Mouse (Mus musculus) heart, adult 9 months (tissue): ENCODE measurements around the gene Ccnl1.

Experiments
- DNase-seq, 2 experiments: peaks; one replicate each; pipeline ENCODE4 v3.0.0; 2022; ENCODE audit warnings: low spot score in 2 of 2

Ccnl1 gene

DNA sequence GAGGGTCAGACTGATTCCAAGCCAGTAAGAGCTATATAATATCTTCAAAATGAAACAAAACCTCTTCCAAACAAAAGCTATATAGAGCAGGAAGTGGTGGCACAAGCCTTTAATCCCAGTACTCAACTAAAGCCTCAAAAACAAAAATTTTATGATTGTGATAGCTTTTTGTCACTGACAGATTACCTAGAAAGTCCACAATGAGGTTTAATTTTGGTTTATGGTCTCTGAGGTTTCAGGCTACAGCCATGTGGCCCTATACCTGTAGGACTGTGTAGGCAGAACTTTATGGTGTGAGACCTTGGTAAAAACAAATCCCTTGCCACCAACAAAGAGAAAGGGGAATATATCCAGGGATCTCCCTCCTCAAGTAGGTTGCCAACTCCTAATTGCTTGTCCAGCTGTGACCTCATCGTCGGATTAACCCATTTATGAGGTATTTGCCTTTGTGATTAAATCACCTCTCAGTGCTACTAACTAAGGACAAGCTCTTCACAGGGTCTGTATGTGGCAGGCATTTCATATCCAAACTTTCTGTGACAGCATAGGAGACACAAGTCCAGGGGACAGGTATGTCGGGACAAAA lies 1.5 kb upstream of the Ccnl1 start:
- no peak for DNase-seq

DNA sequence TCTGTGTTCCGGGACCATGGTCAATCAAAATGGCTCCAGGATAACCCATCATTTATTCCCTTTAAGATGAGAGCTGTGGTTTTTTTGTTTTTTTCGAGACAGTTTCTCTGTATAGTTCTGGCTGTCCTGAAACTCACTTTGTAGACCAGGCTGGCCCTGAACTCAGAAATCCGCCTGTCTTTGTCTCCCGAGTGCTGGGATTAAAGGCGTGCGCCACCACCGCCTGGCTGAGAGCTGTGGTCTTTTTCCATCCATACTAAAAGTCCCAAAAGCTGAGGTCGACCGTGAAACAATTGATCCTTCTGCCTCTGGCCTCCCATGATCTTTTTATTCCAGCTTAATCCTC lies 764 bp upstream of the Ccnl1 start:
- no peak for DNase-seq

DNA sequence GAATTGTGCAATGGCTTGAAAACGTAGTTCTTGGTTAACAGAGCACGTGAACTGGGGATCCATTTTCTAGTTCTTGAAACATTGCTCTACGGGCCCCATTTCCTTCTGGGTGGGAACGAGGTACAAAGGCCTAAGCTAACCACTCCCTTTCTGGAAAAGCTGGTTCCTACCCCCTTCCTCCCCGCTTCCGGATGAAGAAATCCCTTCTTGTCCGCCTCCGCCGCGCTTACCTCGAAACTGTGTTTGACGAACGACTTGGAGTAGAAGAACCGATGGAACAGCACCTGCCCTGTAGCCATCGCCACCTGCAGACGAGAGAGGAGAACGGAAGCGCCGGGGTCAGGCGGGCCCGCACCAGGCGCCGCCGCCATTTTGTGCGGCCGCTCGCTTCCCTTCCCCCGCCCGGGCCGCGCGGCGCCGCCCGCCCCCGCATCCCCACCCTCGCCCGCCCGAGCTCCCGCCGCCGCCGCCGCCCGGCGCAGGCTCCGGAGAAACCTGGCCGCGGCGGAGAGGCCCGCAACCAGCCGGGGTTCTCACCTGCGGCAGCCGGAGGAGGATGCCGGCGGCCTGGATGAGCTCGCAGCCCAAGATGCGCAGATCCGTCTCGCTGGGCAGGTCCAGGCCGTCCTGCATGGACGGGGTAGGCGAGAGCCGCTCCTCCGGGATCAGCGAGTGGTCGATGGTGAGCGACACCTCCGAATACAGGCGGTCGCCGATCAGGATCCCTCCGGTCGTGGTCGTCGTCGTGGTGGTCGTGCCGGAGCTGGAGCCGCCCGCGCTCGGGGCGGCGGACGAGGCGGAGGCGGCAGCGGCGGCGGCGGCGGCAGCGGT lies 563 bp downstream of the Ccnl1 start:
- DNase-seq = peak; percentile 55 to 64

DNA sequence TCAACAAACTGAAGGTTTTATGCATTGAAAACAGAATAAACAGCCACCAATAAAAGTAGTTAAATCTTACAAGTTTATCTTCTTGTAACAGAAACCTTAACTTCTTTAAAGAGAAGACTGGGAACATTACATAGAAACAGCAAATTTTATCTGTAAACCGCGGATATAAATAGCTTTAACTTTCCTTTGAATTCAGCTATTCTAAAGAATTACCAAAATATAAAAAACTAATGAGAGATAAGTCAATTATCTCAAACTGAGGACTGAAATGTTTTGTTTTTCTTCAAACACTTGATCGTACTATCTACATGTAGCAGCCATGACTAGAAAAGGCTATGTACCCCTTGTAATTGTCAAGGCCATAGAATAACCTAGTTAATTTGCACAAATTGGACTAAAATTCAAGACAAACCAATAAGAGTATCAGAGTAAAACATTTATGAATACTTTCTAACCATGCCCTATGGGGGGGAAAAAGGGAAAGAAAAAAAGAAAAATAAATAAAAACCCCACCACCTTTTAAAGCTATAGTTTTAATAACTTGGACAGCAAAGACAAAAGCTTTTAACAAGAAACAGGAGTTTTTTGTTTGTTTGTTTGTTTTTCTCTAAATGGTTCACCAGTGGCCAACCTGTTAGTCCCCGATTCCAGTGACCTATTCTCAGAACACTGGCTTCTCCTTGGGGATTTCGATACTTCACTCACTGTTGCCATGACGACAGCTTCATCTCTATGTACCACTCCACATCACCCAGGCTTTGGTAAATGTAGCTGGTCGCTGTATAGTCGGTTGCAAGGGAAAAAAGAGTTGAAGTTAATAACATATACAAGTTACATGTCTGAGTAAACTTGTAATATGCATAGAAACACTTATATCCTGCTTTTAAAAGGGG lies 3.3 kb downstream of the Ccnl1 start:
- no peak for DNase-seq

DNA sequence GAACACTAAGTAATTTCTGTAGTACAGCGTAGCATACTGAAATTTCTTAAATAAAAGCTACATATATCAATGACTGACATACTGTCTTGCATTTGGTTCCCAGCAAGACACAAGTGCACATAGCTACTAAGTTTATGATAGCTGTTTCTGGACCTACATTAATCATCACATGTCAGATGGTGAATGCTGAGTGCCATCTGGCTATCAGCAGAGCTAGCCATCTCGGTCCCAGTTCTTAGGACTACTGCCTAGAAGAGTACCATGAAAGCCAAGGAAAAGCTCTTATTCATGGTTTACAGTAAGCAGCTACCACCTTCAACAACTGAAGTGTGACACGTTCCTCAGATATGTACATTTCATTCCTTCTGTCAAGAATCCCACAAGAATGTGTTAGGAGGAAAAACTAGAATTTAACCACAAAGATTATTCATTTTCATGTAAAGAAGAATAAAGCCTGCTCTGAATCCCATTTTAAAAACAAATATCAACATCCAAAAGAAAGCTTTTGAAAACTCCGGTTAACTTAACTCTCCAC lies 7.2 kb downstream of the Ccnl1 start:
- no peak for DNase-seq

DNA sequence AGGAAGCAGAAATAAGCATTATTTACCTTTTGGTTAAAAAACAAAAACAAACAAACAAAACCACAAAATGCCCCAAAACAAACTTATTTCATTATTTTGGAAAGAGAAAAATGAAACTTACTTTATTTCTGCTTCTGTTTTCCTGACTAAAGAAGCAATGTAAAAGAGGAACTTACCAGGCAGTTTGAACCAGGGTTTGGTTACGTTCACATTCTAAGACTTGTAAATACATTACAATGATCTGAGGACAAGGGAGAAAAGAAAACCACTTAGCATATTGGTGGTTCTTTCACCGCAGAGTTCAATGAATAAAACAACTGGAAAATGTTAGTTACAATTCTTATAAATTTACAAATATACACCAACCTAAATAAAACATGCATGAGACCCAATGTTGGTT lies 7.7 kb downstream of the Ccnl1 start:
- no peak for DNase-seq

DNA sequence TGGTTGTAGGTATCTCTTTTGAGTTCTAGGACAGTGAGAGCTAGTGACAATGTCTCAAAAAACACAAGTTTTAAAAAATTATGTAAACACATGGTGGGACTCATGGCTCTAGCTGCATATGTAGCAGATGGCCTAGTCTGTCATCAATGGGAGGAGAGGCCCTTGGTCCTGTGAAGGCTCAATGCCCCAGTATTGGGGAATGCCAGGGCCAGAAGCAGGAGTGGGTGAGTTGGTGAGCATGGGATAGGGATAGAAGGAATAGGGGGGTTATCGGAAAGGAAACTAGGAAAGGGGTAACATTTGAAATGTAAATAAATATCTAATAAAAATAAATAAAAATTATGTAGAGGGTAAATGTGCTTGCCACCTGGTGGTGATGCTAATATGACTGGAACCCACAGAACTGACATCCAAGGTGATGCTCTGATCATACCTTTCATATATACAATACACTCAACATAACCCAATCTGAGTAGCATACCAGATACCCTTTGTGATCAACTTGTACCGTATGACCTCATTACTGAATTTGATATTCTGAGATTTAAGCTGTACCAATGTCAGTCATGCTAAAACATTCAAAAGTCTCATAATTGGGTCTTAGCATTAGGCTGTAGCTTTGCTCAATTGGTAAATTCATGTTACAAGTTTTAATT lies 12.6 kb downstream of the Ccnl1 start:
- DNase-seq = no peak

DNA sequence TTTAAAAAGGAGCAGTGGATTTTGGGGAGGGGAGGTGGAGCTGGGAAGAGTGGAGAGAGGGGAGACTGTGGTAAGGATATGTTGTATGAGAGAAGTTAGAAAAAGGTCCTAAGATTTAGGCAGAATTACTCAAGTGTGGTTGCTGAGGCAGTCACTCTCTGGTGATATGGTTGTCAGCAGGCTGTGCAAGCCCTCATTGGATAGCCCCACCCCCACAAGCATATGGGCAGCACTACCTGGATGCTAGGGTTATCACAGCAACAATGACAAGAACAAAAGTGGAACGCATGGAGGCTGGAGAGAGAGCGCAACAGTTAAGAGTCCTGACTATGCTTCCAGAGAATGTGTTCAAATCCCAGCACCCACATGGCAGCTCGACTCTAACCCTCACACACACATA lies 13.3 kb downstream of the Ccnl1 start:
- no peak for DNase-seq

DNA sequence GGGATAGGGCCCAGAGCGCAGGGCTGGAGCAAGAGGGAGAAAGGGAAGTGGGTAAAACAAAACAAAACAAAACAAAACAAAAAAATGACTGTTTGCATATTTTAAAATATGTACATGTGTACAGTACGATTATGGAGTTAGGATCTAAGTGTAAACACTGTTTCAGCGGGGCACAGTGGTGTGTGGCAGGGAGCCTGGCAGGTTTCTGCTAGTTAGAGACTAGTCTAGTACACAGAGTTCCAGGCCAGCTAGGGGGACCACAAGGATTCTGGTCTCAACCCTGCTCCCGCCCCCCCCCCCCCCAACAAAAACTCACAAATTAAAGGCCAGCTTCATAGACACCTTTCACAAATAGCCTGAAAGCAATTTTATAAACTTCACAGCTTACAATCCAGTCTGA lies 14.6 kb downstream of the Ccnl1 start:
- no peak for DNase-seq

DNA sequence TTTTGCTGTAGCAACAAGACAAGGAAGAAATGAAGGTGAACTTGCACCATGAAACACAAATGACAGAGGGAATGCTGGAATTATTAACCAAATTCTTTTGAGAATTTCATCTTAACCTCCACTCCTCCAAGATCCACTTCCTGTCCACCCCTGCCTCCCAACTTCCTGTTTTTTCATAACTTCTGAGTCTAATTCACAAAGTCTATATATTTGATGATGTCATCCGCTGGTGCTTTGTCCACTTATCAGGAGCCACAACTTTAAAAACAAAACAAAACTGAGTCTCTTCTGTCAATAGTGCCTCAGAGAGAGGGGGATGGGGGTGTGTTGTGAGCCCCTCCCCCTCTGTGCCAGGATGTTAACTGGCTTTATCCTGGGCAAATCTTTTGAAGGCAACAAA lies 17.0 kb downstream of the Ccnl1 start:
- DNase-seq = no peak

DNA sequence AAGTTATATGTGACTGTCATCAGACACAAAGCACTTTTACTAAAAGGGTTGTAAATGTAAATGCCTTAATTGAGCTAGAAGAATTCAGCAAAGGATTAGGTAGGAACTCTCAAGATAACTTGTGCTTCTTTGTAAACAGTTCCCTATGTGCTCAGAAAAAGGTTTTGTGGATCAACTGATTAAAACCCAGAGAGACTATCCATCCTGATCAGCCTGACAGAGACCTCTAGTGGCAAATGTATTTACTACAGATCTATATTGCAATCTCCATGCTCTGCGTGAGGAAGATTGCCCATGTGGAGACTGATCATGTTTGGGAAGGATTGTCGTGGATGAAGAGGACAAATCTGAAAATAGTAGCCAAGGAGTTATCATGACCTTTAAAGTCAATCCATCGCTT lies 19.8 kb downstream of the Ccnl1 start:
- no peak for DNase-seq

DNA sequence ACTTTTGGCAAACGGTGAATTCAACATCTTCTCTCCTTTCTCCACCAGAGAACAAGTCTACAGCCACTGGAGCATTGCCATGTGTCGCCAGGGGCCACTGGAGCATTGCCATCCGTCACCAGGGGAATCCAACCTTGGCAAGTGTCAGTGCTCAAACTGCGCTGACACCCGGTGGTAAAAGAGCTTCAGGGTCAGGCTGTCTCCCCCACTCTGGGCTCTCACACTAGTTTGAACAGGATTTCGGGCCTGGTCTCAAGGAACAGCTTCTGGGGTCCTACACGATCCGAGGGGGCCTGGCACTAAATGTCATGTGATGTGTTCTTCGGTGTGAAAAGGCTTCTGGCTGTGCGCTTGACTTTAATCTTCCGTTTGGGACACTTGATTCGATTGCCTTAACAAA lies 21.7 kb downstream of the Ccnl1 start:
- no peak for DNase-seq

DNA sequence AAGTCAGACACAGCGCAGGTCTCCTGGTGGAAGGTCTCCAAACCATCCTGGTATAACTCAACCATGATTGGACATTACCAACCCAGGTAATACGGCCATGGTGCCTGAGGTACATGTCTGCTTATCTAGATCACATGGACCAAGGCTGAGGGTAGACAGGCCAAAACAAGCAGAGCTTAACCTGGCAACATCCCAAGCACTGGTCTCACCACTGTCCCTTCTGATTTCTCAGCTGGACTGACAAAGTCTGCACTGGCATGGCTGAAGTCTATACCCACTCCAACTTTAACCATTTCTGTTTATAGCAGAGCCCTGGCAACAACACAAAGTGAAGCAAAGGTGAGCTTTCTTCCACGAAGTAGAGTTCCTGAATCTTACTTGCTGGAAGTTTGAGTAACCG lies 22.9 kb downstream of the Ccnl1 start:
- DNase-seq = no peak

DNA sequence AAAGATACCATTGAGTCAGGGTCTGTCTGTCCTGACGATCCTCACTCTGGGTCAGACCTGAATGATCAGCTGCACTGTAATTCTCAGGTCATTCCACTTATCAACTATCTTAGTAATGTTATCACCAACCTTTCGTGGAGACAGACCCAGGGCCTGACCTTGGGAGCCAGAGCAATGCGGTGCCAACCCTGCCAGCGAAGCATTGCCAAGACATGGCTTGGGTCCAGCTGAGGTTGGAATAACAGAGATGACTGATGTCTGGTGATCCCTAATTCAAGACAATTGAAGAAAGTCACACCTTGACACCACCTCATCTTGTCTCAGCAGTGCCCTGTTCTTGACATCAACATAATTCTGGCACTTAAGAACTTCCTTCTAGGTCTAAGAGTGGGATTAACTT lies 24.3 kb downstream of the Ccnl1 start:
- DNase-seq = peak in 1 of 2 experiments; percentile 32

DNA sequence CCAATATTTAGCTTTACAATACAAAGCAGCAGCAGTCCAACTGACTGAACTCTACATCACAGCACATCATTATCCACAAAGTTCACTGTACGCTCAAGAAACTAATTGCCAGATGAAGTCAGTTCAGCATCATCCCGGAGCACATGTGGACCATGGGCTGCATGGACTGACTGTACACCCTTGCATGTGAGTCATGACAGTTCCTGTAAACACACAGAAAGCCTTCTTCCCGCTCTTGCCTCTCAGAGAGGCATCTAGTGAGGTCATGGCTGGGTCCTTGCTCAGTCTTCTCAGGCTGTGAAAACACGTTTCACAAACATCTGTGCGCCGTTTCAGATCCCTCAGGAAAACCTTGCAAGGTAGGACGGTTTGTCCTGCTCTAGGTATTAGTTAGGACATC lies 26.5 kb downstream of the Ccnl1 start:
- no peak for DNase-seq

DNA sequence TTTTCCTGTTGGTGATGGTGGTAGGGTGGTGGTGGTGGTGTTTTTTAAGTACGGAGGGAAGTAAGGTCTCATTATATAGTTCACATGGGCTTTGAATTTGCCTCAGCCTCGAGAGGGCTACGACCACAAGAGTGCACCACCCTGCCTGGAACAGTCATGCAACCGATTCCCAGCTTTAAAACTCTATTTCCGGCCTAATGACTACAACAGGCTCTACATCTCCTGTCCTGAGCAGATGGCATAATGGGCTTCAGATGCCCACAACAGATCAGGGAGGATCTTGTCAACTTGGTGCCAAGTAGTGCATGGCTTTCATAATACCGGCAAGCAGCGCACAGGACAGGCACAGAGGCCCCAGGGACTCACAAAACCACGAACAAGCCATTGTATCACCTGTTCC lies 27.4 kb downstream of the Ccnl1 start:
- no peak for DNase-seq

DNA sequence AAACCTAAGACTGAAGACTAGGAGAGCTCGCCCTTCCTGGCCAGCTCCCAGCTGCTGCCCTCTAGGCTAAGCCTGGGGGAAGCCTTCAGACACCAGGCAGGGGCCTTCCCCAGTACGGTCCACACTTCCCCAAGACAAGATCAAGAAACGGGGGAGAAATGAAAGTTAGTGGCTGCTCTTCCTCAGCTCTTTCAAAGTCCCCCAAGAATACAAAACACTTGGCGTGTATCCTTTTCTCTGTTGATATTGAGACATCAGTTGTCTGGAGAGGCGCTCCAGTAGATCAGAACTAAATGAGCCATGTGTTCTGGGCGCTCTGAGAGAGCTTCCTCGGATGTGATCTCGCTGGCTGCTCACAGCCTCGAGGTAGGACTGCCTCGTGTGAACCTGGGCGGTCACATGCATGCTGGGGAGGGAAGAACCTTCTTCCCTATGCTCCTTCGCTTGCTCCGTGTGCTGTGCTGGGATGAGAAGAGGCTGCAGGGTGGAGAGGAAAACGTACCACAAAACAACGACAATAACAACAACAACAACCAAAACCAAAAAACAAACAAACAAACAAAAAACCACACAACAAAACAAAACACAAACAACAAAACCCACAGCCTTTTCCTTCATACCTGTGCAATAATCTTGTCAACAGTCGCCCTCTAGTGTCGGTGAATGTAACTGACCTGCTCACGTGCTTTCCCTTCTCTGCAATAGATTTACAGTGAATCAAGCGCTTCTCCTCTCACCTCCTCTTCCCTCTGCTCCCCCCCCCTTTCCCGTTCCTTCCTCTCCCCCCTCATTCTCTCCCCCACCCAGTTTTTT lies 28.0 kb downstream of the Ccnl1 start:
- peak in 1 of 2 experiments; percentile 77 for DNase-seq

DNA sequence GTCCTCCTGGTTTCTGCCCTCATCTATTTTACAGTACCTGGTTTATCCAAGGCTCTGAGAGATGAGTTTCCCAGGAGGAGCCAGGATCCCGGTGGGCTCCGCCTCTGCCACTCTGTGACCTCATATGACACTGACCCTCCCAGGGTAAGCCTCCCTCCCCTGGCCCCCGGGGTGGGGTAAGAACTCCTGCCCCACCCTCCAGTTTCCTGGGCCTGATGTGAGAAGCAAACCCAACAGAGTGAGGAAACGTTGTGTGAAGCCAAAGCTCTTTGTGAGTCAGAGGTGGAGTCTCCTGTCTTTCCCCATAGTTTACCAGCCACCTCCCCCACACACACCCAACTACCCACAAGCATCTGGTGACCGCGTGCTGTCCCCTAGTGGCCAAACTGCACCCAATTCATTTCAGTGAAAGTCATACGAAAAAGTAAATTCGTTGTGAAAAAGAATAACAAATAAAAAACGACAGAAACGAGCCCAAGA lies 28.7 kb downstream of the Ccnl1 start:
- DNase-seq = peak; percentile 92

DNA sequence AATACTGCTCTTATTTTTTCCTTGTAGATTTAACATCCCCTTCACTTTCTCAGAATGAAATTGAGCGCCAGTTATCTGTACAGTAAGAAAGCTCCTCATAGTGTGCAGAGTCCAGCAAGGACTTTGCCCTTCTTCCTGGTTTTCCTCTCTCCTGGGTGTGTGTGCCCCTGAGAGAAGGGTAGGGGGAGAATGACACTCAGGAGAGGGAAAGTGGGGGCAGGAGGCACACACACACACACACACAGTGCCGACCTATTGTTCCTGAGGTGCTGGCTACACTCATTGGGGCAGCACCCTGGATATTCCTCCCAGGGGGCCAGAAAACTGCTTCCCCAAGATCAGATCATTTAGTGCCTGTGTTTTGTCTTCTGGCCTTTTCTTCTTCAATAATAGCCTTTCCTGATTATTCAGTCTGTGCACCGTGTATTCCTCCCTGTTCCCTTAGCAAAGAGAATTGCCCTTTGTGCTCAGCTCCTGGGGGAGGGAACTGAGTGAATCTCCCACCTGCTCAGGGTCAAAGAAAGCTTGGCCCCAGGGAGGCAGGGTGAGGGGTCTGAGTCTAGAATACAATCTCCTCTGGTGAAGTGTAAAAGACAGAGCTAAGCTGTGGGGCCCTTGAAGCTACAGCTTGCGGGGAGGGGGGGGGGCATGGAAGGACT lies 29.3 kb downstream of the Ccnl1 start:
- no peak for DNase-seq

DNA sequence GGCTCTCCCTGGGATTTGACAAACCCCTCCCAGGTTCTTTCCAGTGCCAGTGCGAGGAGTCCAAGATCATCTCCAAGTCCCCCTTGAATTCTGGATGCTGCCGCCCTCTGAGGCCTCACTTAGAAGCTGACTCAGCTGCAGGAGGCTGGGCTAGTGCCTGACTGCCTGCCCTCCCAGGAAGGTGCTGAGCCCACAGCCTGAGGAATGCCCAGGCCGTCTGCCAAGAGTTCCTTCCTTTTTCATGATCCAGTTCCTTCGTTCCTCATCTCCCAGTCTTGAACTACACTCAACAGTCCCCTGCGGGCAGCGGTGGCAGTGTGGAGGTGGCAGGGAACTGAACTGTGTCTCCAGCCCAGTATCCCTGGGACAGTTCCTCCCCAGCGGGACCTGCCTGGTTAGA lies 30.4 kb downstream of the Ccnl1 start:
- peak; percentile 76 to 80 for DNase-seq
